Mouse (Mus musculus): ENCODE data around the gene Slc24a4. TPM values are rescaled to one million over a fixed set of nuclear protein-coding genes. Genes with fewer than 3 reads are reported as not detected.

The Slc24a4 gene
- polyA plus RNA-seq, 1 experiment from 2014 or later: 0.54 TPM

DNA sequence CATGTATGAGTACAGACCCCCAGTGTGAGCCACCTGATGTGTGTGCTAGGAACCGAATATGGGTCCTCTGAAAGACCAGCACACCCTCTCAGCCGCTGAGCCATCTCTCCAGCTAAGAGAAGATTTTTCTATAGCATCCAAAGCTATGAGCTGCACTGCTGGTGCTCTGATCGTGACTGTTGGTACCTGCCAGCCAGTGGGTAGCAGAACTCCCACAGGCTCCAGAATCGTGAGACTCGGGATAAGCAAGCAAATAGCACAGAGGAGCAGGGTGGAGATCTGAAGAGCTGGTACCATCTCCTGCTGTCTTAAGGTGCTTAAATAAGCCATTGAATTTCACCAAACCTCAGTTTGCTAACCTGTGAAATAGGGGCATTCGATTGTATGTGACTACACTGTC lies 119.6 kb downstream of the Slc24a4 start:
- no peaks in the 10 kb centered on the region; the same call in 1 of the 2 replicates for H3K27me3 ChIP-seq (ENCODE audit: control insufficient read depth, insufficient read depth, low read length)
- H3K4me1 ChIP-seq (replicated peaks; ENCODE audit: control insufficient read depth, insufficient read depth, low read length): no peaks in the 10 kb centered on the region
- H3K4me2 ChIP-seq (replicated peaks; ENCODE audit: low read depth, low read length): no peak overlapping the region
- no peak overlapping the region for H3K27ac ChIP-seq (ENCODE audit: low read depth, low read length)
- no peak overlapping the region for H3K9ac ChIP-seq (ENCODE audit: low read depth, low read length)
- WGBS: 95% methylated on average over 6 of the region's 6 CpGs
- DNase-seq (ENCODE audit: low spot score): no peak
- no peaks in the 10 kb centered on the region for H3K36me3 ChIP-seq (ENCODE audit: control insufficient read depth, insufficient read depth, low read length)
- no peak for ATAC-seq (ENCODE audit: low FRiP score)
- no peak overlapping the region for H3K4me3 ChIP-seq (ENCODE audit: low read depth, low read length)
- H3K9me3 ChIP-seq (ENCODE audit: control insufficient read depth, low read length): no peaks in the 10 kb centered on the region

DNA sequence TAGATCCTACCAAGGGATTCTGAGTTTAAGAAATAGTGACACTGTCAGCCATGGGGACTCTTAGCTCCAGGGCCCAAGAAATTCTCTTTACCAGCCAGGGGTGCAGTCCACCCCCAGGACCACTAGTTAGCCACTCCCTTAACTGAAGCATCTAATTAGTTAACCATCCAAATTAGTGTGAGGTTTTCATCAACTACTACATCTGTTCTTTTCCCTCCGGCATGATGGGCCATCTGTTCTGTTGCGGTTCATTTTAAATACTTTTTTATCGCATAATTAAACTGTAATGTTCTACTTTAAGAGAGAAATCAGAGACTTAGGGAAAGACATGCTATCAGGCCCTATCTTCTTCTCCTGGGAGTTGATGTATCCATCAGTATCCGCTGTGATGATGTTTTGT lies 121.8 kb downstream of the Slc24a4 start:
- no peaks in the 10 kb centered on the region for H3K4me1 ChIP-seq (replicated peaks; ENCODE audit: control insufficient read depth, insufficient read depth, low read length)
- H3K27me3 ChIP-seq (ENCODE audit: control insufficient read depth, insufficient read depth, low read length): no peaks in the 10 kb centered on the region; the same call in 1 of the 2 replicates
- no peak overlapping the region for H3K4me2 ChIP-seq (replicated peaks; ENCODE audit: low read depth, low read length)
- H3K4me3 ChIP-seq (ENCODE audit: low read depth, low read length): no peak overlapping the region
- H3K36me3 ChIP-seq (ENCODE audit: control insufficient read depth, insufficient read depth, low read length): no peaks in the 10 kb centered on the region
- no peaks in the 10 kb centered on the region for H3K9me3 ChIP-seq (ENCODE audit: control insufficient read depth, low read length)
- no peak overlapping the region for H3K9ac ChIP-seq (ENCODE audit: low read depth, low read length)
- whole genome bisulfite sequencing: 90% methylated on average over 4 of the region's 4 CpGs
- ATAC-seq (ENCODE audit: low FRiP score) (no peak), DNase-seq (ENCODE audit: low spot score) (no peak)
- H3K27ac ChIP-seq (ENCODE audit: low read depth, low read length): no peak overlapping the region

DNA sequence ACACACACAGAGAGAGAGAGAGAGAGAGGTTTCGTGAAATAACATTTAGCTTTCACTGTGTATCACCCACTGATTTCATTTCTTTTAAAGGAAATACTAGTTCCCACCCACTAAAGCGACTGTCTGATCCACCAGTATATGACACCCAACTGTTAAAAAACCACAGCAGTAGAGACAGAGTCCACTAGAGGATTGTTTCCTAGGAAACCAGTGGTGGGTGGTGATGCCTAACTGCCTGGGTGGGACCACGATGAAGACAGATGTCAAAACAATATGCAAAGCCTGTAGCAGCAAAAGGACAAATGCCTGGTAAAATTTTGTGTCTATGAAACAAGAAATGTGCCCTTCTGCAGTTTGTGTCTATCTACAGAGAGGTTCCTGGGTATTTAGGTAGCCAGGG lies 122.5 kb downstream of the Slc24a4 start:
- WGBS: 84% methylated on average over 3 of the region's 3 CpGs

DNA sequence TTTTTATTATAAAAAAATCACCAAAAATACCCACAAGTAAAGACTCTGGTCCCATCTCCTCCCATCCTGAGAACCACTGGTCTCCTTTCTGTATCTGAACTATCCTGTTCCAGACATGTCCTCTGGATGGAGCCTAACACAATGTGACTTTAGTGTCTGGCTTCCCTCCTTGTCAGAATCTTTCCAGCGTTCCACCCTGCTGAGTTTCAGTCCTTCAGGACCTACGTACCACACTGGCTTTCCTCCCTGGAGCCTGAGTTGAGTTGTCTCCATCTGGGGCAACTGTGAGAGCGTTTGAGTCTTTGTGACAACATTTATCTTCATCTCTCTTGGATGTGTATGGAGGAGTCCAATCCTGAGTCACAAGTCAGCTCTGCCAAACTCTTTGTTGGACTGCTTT lies 123.5 kb downstream of the Slc24a4 start:
- DNase-seq (ENCODE audit: low spot score): no peak
- Histone ChIP-seq H3K27ac (ENCODE audit: low read depth, low read length) (no peak overlapping the region), H3K4me2 (replicated peaks; ENCODE audit: low read depth, low read length) (no peak overlapping the region), H3K4me3 (ENCODE audit: low read depth, low read length) (no peak overlapping the region), H3K9ac (ENCODE audit: low read depth, low read length) (no peak overlapping the region), H3K36me3 (ENCODE audit: control insufficient read depth, insufficient read depth, low read length) (no peaks in the 10 kb centered on the region), H3K27me3 (ENCODE audit: control insufficient read depth, insufficient read depth, low read length) (no peaks in the 10 kb centered on the region; the same call in 1 of the 2 replicates), H3K4me1 (replicated peaks; ENCODE audit: control insufficient read depth, insufficient read depth, low read length) (no peaks in the 10 kb centered on the region), H3K9me3 (ENCODE audit: control insufficient read depth, low read length) (no peaks in the 10 kb centered on the region)
- 67% methylated on average over 3 of the region's 3 CpGs for WGBS
- no peak for ATAC-seq (ENCODE audit: low FRiP score)

More for the DNA sequence above, 122.5 kb downstream of the Slc24a4 start:
- ATAC-seq (ENCODE audit: low FRiP score) (no peak), DNase-seq (ENCODE audit: low spot score) (no peak)
- H3K27me3 ChIP-seq (ENCODE audit: control insufficient read depth, insufficient read depth, low read length): no peaks in the 10 kb centered on the region; the same call in 1 of the 2 replicates
- H3K36me3 ChIP-seq (ENCODE audit: control insufficient read depth, insufficient read depth, low read length): no peaks in the 10 kb centered on the region
- H3K9me3 ChIP-seq (ENCODE audit: control insufficient read depth, low read length): no peaks in the 10 kb centered on the region
- H3K27ac ChIP-seq (ENCODE audit: low read depth, low read length): no peak overlapping the region
- no peak overlapping the region for H3K4me2 ChIP-seq (replicated peaks; ENCODE audit: low read depth, low read length)
- no peak overlapping the region for H3K9ac ChIP-seq (ENCODE audit: low read depth, low read length)
- H3K4me1 ChIP-seq (replicated peaks; ENCODE audit: control insufficient read depth, insufficient read depth, low read length): no peaks in the 10 kb centered on the region
- no peak overlapping the region for H3K4me3 ChIP-seq (ENCODE audit: low read depth, low read length)

DNA sequence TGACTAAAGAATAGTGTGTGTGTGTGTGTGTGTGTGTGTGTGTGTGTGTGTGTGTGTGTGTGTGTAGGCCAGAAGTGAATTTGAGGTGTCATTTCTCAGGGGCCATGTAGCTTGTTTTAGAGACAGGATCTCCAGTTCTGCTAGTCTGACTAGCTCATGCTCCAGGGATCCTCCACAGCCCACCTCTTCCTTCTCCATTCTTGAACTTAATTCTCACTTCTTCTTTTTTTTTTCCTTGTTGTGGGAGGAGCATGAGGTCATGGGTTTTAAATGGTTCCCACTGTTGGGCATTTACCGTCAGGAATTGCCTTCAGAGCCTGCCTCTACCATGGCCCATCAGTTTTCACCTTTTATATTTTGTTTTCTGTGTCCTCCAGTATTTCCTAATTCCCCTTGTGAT lies 124.0 kb downstream of the Slc24a4 start:
- Histone ChIP-seq H3K4me1 (replicated peaks; ENCODE audit: control insufficient read depth, insufficient read depth, low read length) (no peaks in the 10 kb centered on the region), H3K36me3 (ENCODE audit: control insufficient read depth, insufficient read depth, low read length) (no peaks in the 10 kb centered on the region), H3K27ac (ENCODE audit: low read depth, low read length) (no peak overlapping the region), H3K27me3 (ENCODE audit: control insufficient read depth, insufficient read depth, low read length) (no peaks in the 10 kb centered on the region; the same call in 1 of the 2 replicates), H3K4me2 (replicated peaks; ENCODE audit: low read depth, low read length) (no peak overlapping the region), H3K9ac (ENCODE audit: low read depth, low read length) (no peak overlapping the region), H3K4me3 (ENCODE audit: low read depth, low read length) (no peak overlapping the region), H3K9me3 (ENCODE audit: control insufficient read depth, low read length) (no peaks in the 10 kb centered on the region)
- 68% methylated on average over 1 of the region's 1 CpGs for WGBS
- ATAC-seq (ENCODE audit: low FRiP score) (no peak), DNase-seq (ENCODE audit: low spot score) (no peak)

DNA sequence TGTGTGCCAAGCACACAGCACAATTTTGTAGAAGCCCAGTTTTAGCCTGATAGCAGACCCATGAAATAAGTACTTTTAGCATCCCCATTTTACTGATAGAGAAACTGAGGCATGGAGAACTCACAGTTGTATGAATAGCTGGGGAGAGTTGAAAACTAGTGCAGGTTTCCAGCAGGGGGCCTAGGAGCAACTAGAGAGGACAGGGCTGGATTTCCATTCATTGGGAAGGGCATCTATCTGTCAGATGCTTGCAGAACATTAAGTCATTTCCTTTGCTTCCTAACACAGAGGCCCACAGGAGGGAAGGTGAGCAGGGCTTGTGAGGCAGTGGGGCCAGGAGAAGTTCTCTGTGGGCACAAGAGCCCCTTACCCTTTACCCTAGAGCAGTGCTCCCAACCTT lies 126.5 kb downstream of the Slc24a4 start:
- H3K4me3 ChIP-seq (ENCODE audit: low read depth, low read length): no peak overlapping the region

DNA sequence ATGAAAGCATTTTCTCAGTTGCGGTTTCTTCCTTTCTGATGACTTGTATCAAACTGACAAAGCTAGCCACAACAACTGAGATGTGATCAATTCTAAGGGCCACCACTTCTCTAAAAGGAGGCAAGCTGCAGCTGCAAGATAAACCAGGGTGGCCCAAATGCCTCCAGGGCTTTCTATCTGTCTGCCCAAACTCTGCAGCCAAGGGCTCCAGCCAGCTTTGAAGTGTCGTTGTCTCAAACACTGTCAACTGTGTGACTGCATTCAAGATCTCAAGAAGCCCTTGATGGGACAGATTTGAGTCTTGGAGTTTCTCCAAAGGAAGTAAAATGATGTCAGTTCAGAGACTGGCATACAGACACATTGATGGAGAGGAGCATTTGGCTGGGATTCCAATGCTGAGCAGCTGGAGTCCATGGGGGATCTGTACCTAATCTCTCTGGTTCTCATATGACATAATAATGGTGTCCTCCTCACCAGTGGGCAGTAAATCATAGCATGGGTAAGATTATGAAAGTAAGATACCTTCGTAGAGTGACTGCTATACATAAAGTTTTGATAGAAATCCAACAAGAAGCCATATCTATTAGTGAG lies 130.1 kb downstream of the Slc24a4 start:
- H3K27ac ChIP-seq (ENCODE audit: low read depth, low read length): no peak overlapping the region
- no peaks in the 10 kb centered on the region for H3K4me1 ChIP-seq (replicated peaks; ENCODE audit: control insufficient read depth, insufficient read depth, low read length)
- no peak for ATAC-seq (ENCODE audit: low FRiP score)
- H3K9me3 ChIP-seq (ENCODE audit: control insufficient read depth, low read length): no peaks in the 10 kb centered on the region
- no peak overlapping the region for H3K4me2 ChIP-seq (replicated peaks; ENCODE audit: low read depth, low read length)
- no peaks in the 10 kb centered on the region for H3K36me3 ChIP-seq (ENCODE audit: control insufficient read depth, insufficient read depth, low read length)
- DNase-seq (ENCODE audit: low spot score): no peak
- H3K4me3 ChIP-seq (ENCODE audit: low read depth, low read length): no peak overlapping the region
- no peaks in the 10 kb centered on the region for H3K27me3 ChIP-seq (ENCODE audit: control insufficient read depth, insufficient read depth, low read length)
- 91% methylated on average over 3 of the region's 3 CpGs for WGBS
- H3K9ac ChIP-seq (ENCODE audit: low read depth, low read length): no peak overlapping the region

More for the DNA sequence above, 126.5 kb downstream of the Slc24a4 start:
- H3K27ac ChIP-seq (ENCODE audit: low read depth, low read length): no peak overlapping the region
- DNase-seq (ENCODE audit: low spot score): no peak
- no peaks in the 10 kb centered on the region for H3K9me3 ChIP-seq (ENCODE audit: control insufficient read depth, low read length)
- no peaks in the 10 kb centered on the region for H3K36me3 ChIP-seq (ENCODE audit: control insufficient read depth, insufficient read depth, low read length)
- ATAC-seq (ENCODE audit: low FRiP score): no peak
- H3K9ac ChIP-seq (ENCODE audit: low read depth, low read length): no peak overlapping the region
- H3K4me2 ChIP-seq (replicated peaks; ENCODE audit: low read depth, low read length): no peak overlapping the region
- H3K27me3 ChIP-seq (ENCODE audit: control insufficient read depth, insufficient read depth, low read length): no peaks in the 10 kb centered on the region; the same call in 1 of the 2 replicates
- no peaks in the 10 kb centered on the region for H3K4me1 ChIP-seq (replicated peaks; ENCODE audit: control insufficient read depth, insufficient read depth, low read length)

DNA sequence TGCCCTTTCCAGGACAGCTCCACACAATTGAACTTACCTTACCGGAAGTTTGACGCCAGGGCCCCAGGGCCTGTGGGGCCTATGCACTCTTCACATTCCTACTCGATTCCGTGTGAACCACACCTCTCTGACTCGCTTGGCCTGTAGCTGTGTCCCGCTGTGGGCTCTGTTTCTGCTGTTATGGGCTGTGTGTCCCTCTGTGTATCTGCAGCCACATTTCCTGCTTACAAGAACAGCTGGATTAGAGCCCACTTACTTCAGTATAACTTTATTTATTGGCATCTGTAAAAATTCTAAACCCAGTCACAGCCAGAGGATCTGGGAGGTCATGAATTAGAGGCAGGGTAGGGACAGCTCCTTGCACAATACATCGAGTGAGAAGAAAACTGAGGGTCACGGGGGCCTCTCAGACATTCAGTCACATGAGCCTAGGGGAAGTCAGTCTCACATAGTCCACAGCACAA lies 133.4 kb downstream of the Slc24a4 start:
- H3K9me3 ChIP-seq (ENCODE audit: control insufficient read depth, low read length): no peaks in the 10 kb centered on the region
- ATAC-seq (ENCODE audit: low FRiP score): no peak
- no peak overlapping the region for H3K27ac ChIP-seq (ENCODE audit: low read depth, low read length)
- no peak overlapping the region for H3K4me2 ChIP-seq (replicated peaks; ENCODE audit: low read depth, low read length)
- no peaks in the 10 kb centered on the region for H3K4me1 ChIP-seq (replicated peaks; ENCODE audit: control insufficient read depth, insufficient read depth, low read length)
- DNase-seq (ENCODE audit: low spot score): no peak
- no peak overlapping the region for H3K4me3 ChIP-seq (ENCODE audit: low read depth, low read length)
- H3K36me3 ChIP-seq (ENCODE audit: control insufficient read depth, insufficient read depth, low read length): no peaks in the 10 kb centered on the region
- no peaks in the 10 kb centered on the region for H3K27me3 ChIP-seq (ENCODE audit: control insufficient read depth, insufficient read depth, low read length)
- WGBS: 52% methylated on average over 8 of the region's 8 CpGs
- no peak overlapping the region for H3K9ac ChIP-seq (ENCODE audit: low read depth, low read length)

DNA sequence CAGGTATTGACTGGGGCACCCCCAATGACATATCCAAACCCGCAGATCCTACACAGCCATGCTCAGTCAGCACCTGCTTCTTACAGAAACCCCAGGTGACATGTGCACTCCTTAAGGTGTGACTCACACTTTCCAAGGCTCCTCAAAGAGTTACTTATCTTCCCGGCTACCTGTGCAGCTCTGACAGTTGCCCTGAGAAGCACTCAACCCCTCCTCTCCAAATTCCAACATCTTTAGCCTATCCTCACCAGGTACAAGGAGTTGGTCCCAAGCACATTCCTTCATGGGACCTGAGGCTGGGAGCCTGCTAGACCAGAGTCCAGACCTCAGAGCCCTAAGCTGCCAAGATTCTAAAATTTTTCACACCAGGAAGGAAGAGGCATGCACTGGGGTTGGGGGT lies 134.3 kb downstream of the Slc24a4 start:
- H3K9me3 ChIP-seq (ENCODE audit: control insufficient read depth, low read length): no peaks in the 10 kb centered on the region

More for the DNA sequence above, 134.3 kb downstream of the Slc24a4 start:
- no peak for DNase-seq (ENCODE audit: low spot score)
- WGBS: 89% methylated on average over 2 of the region's 2 CpGs
- ATAC-seq (ENCODE audit: low FRiP score): no peak
- Histone ChIP-seq H3K27ac (ENCODE audit: low read depth, low read length) (no peak overlapping the region), H3K36me3 (ENCODE audit: control insufficient read depth, insufficient read depth, low read length) (no peaks in the 10 kb centered on the region), H3K27me3 (ENCODE audit: control insufficient read depth, insufficient read depth, low read length) (no peaks in the 10 kb centered on the region), H3K4me3 (ENCODE audit: low read depth, low read length) (no peak overlapping the region), H3K4me2 (replicated peaks; ENCODE audit: low read depth, low read length) (no peak overlapping the region), H3K9ac (ENCODE audit: low read depth, low read length) (no peak overlapping the region), H3K4me1 (replicated peaks; ENCODE audit: control insufficient read depth, insufficient read depth, low read length) (no peaks in the 10 kb centered on the region)

All from hindbrain, embryonic 11.5 days (tissue).